ENCODE assay signal across 7 mouse cellular contexts in genomic region chrX:140891796-140892195, GRCm38 (mm10).
"Had no signal": no experiment of that assay in that cellular context is flagged by ENCODE, and none has a peak within 500 bp of the region (broad histone marks: within the 10 kb centered on the region; RNA-seq: fewer than 3 reads in every experiment).

No protein-coding gene starts in this region.

- DNase-seq: kidney, adult 8-10 months; kidney, postnatal 25 days; lung, adult 18-20 months; lung, postnatal 36 days; thymus, postnatal 14 days had no signal

- ATAC-seq: intestine, embryonic 16.5 days; midbrain, embryonic 13.5 days had no signal
